Mouse (Mus musculus) megakaryocyte, embryonic 14.5 days (primary cell): Measurements from ENCODE around the gene Rsrp1.

ENCODE experiments used
- FLI1 ChIP-seq: IDR thresholded peaks from 2 replicates; pipeline ENCODE4 v1.6.1; 2012; ENCODE audit warnings: low read length, inconsistent platforms, mixed read lengths
- GATA1 ChIP-seq: IDR thresholded peaks from 3 replicates; pipeline ENCODE4 v1.6.1; 2012; ENCODE audit warnings: mixed read lengths, low read length, inconsistent platforms, borderline replicate concordance

DNA sequence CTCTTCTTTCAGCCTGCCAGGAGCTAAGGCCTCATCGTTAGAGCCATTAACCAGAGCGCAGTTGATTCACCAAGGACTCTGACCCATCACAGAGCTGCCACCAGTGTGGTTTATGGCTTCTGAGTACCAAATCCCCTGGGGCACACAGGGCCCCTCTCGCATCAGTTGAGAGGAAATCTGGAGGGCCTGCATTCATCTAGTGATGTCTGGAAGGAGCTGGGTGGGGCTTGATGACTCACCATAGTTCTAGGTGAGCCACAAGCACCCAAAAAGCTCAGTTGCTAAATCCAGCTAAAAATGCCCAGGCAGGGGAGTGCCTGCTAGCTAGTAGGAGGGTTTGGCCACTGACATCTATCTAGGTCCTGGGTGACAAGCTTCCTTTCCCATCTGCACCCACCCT, 32.5 kb downstream of the Rsrp1 start:
- no peak for TF ChIP-seq FLI1
- TF ChIP-seq GATA1, result no peak
